Mouse (Mus musculus) heart, postnatal 0 days (tissue): ENCODE measurements around the gene Rnf183. TPM values are rescaled to one million over a fixed set of nuclear protein-coding genes. Genes with fewer than 3 reads are reported as not detected.

Experiments
- ATAC-seq: fragments of 200-750 bp; cut with Nextera tagmentation; 2 replicates; pipeline ENCODE4 v1.8.0; 2017; ENCODE audit warnings: low read depth, moderate number of reproducible peaks, moderate library complexity; ENCODE audit not compliant: insufficient read depth
- DNase-seq: peaks from one replicate; pipeline ENCODE4 v3.0.0-alpha.2; 2016; ENCODE audit warnings: low spot score
- H3K27ac ChIP-seq: fragments of 300-500 bp; sonication (generic); 2 replicates; pipeline ENCODE4 v1.5.1; 2014; ENCODE audit warnings: low read depth, mild to moderate bottlenecking
- H3K27me3 ChIP-seq: fragments of 300-500 bp; sonication (generic); 2 replicates; pipeline ENCODE4 v1.6.1; 2014; ENCODE audit warnings: low read length, mixed read lengths; ENCODE audit not compliant: control insufficient read depth, insufficient read depth
- H3K36me3 ChIP-seq: fragments of 300-500 bp; sonication (generic); replicated peaks from 2 replicates; pipeline ENCODE4 v1.6.1; 2014; ENCODE audit warnings: low read length, mixed read lengths; ENCODE audit not compliant: control insufficient read depth, insufficient read depth
- H3K4me1 ChIP-seq: fragments of 300-500 bp; sonication (generic); 2 replicates; pipeline ENCODE4 v1.6.1; 2014; ENCODE audit warnings: antibody characterized with exemption; ENCODE audit not compliant: control insufficient read depth, insufficient read depth
- H3K4me2 ChIP-seq: fragments of 300-500 bp; sonication (generic); 2 replicates; pipeline ENCODE4 v1.6.1; 2014; ENCODE audit warnings: low read depth, mild to moderate bottlenecking, low read length, moderate library complexity
- H3K4me3 ChIP-seq: fragments of 300-500 bp; sonication (generic); 2 replicates; pipeline ENCODE4 v1.5.1; 2014; ENCODE audit warnings: low read depth, low read length
- H3K9ac ChIP-seq: fragments of 300-500 bp; sonication (generic); replicated peaks from 2 replicates; pipeline ENCODE4 v1.6.1; 2014; ENCODE audit warnings: low read depth, low read length, mixed read lengths
- H3K9me3 ChIP-seq: fragments of 300-500 bp; sonication (generic); replicated peaks from 2 replicates; pipeline ENCODE4 v1.6.1; 2016; ENCODE audit warnings: low read length; ENCODE audit not compliant: control insufficient read depth
- CTCF ChIP-seq: IDR thresholded peaks from 2 replicates; pipeline ENCODE4 v1.5.1; 2016; ENCODE audit warnings: antibody characterized with exemption, control low read depth, low read depth
- EP300 ChIP-seq: IDR thresholded peaks from 2 replicates; pipeline ENCODE4 v1.6.1; 2016; ENCODE audit warnings: antibody characterized with exemption, low read depth
- WGBS: fragments of 180-500 bp; shearing (Covaris S2); extraction: QIAGEN DNeasy Blood & Tissue Kit; methylation state at CpG from one replicate; pipeline ENCODE4 v1.1.7; 2014; 5-methylcytosine and 5-hydroxymethylcytosine counted together
- polyA plus RNA-seq: library from polyadenylated mRNA; unstranded; fragments of >200 nt; fragmentation: Nextera tagmentation; extraction: Ambion mirVana; gene quantifications from 2 replicates; pipeline ENCODE4 v1.2.1, GENCODE M21; 2015
- total RNA-seq: library from RNA; depleted of rRNA; stranded (reverse); fragments of >200 nt; gene quantifications from 2 replicates; pipeline ENCODE4 v1.2.3, GENCODE M21; 2014; ENCODE audit warnings: low replicate concordance

The Rnf183 gene
- total and polyA plus RNA-seq, 2 experiments from 2014 or later, result not detected

- no peak overlapping the region for H3K4me3 ChIP-seq
- H3K27me3 ChIP-seq, result peaks cover 8% of the 10 kb centered on the region
- no peak overlapping the region for H3K27ac ChIP-seq
- 87% methylated on average over 6 of the region's 6 CpGs for WGBS
- no peak overlapping the region for H3K4me2 ChIP-seq
- no peak overlapping the region for H3K9ac ChIP-seq
- no peaks in the 10 kb centered on the region for H3K9me3 ChIP-seq
- DNase-seq, result no peak
- ATAC-seq, result no peak
- peaks cover 11% of the 10 kb centered on the region; the same call in 1 of the 2 replicates for H3K4me1 ChIP-seq
- no peaks in the 10 kb centered on the region for H3K36me3 ChIP-seq
- TF ChIP-seq EP300 (no peak), CTCF (no peak)
Measured at GRCm38 (mm10) chr4:62475793-62476192, 40.7 kb upstream of the Rnf183 start.

DNA sequence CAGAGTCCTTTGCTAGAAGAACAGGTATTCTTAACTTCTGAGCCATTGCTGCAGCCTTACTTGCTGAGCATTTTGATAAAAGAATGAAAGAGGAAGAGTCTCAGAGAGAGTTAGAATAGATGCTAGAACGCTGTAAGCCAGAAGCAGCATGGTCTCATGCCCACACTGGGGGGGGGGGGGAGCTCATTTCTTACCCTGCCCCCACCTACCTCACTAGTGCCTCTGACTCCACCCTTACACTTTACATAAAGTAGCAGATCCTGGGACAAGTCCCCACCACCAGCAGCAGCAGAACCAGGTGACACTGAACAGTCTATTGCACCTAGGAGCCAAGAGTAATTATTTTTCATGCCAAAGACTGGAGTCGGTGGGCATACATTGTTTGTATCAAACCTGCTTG lies 40.1 kb upstream of the Rnf183 start:
- no peak for ATAC-seq
- H3K36me3 ChIP-seq, result no peaks in the 10 kb centered on the region
- no peak overlapping the region for H3K4me2 ChIP-seq
- no peaks in the 10 kb centered on the region for H3K9me3 ChIP-seq
- no peak for DNase-seq
- H3K9ac ChIP-seq, result no peak overlapping the region
- no peak overlapping the region for H3K27ac ChIP-seq
- peaks cover 9% of the 10 kb centered on the region; the same call in 1 of the 2 replicates for H3K4me1 ChIP-seq
- no peak overlapping the region for H3K4me3 ChIP-seq
- peaks cover 7% of the 10 kb centered on the region for H3K27me3 ChIP-seq
- TF ChIP-seq CTCF (no peak), EP300 (no peak)
- WGBS, result 79% methylated on average over 2 of the region's 2 CpGs

DNA sequence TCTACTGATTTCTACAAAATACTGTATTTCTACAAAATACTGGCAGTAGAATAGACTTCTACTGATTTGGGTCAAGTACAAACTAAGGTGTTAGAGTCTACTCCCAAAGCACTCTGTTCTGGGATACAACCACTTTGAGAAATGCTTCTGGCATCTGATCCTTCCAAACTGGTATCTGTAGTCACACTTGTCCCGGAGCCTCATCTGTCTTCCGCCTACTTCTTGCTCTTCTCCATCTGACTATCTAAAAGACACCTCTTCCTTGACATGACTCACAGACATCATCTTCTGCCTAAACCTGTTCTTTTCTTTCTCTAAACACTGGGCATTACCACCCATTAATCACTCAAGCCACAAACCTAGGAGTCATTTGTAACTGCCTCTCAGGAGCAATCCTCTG lies 37.0 kb upstream of the Rnf183 start:
- TF ChIP-seq CTCF (no peak), EP300 (no peak)
- no peaks in the 10 kb centered on the region for H3K4me1 ChIP-seq
- H3K9ac ChIP-seq, result no peak overlapping the region
- H3K4me2 ChIP-seq, result no peak overlapping the region
- ATAC-seq (no peak), DNase-seq (no peak)
- no peak overlapping the region for H3K27ac ChIP-seq
- no peaks in the 10 kb centered on the region for H3K36me3 ChIP-seq
- no peaks in the 10 kb centered on the region for H3K9me3 ChIP-seq
- WGBS, result 95% methylated on average over 2 of the region's 2 CpGs
- H3K27me3 ChIP-seq, result no peaks in the 10 kb centered on the region
- H3K4me3 ChIP-seq, result no peak overlapping the region

DNA sequence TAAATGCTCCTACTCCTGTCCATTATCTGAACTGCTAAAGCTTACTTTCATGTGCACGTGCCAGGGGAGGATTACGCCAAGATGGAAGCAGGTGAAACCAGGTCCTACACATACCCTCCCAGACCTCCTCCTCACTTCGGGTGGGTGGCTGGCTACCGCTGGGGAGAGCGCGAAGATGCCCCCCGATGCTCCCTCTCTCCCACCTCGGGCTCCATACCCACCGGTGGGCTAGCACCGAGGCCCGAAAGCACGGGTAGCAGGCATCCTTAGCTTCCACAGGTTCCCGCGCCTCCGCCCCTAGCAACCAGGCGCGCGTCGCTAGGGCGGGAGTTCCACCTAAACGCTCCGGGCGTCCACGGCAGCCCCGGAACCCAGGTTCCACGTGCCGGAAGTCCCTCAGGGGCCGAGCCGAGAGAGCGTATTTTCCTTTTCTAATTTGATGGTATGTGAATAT lies 35.6 kb upstream of the Rnf183 start, which contains the start of gene Wdr31:
Wdr31 (minus strand) TSS at position 299 of the 454 bp plus-strand sequence.
- DNase-seq, result peak; percentile 43
- H3K27me3 ChIP-seq, result no peaks in the 10 kb centered on the region
- TF ChIP-seq EP300, result no peak
- TF ChIP-seq CTCF, result no peak
- H3K9ac ChIP-seq, result peak within 1 kb of the TSS; percentile 38; the same call in 1 of the 2 replicates
- ATAC-seq, result peak; percentile 86
- H3K4me2 ChIP-seq, result peak within 1 kb of the TSS; percentile 81
- no peaks in the 10 kb centered on the region for H3K9me3 ChIP-seq
- WGBS, result 0% methylated on average over 30 of the region's 30 CpGs
- H3K4me3 ChIP-seq, result peak within 1 kb of the TSS; percentile 56
- no peak within 1 kb of the TSS for H3K27ac ChIP-seq
- H3K36me3 ChIP-seq, result no peaks in the 10 kb centered on the region
- H3K4me1 ChIP-seq, result no peaks in the 10 kb centered on the region

DNA sequence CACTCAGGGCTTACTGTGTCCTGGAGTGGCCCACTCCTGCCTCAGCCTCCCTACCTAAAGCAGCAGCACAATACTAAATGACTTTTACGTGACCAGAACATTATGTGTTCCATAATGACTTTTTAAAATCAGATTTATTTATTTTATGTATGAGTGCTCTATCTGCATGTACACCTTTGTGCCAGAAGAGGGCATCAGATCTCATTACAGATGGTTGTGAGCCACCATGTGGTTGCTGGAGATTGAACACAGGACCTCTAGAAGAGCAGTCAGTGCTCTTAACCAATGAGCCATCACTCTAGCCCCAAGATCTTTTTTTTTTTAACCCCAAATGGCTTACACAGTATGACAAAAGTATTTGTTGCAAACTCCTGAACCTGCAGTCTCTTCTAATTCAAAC lies 33.1 kb upstream of the Rnf183 start:
- TF ChIP-seq CTCF (0 out of 2 replicates have a peak, but pooled peaks have one; percentile 19), EP300 (no peak)
- no peak for ATAC-seq
- no peaks in the 10 kb centered on the region for H3K27me3 ChIP-seq
- no peak overlapping the region for H3K9ac ChIP-seq
- H3K4me1 ChIP-seq, result no peaks in the 10 kb centered on the region
- H3K4me3 ChIP-seq, result no peak overlapping the region
- H3K36me3 ChIP-seq, result no peaks in the 10 kb centered on the region
- no peaks in the 10 kb centered on the region for H3K9me3 ChIP-seq
- 67% methylated on average over 1 of the region's 1 CpGs for WGBS
- DNase-seq, result no peak
- H3K27ac ChIP-seq, result no peak overlapping the region
- no peak overlapping the region for H3K4me2 ChIP-seq

DNA sequence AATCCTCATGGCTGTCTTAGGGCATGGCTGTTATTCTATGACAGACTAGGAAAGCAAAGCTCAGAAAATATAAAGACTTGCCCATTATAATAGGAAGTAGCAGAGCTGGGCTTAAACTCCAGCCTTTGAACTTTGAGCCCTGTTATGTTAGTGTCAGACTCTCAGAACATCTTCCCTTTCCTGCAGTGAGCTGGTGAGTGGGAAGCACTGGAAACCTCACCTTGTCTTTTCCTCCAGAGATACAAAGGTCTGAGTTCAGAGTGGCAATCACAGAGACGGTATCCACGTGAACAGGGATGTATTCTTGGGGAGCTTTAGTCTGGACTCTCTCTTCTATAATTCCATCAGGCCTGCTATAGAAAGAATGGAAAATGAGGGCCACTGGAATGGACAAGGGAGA lies 28.1 kb upstream of the Rnf183 start:
- no peak overlapping the region for H3K4me3 ChIP-seq
- H3K4me1 ChIP-seq, result no peaks in the 10 kb centered on the region
- H3K9me3 ChIP-seq, result no peaks in the 10 kb centered on the region
- WGBS, result 63% methylated on average over 2 of the region's 2 CpGs
- no peaks in the 10 kb centered on the region for H3K27me3 ChIP-seq
- no peak for DNase-seq
- ATAC-seq, result no peak
- H3K27ac ChIP-seq, result no peak overlapping the region
- no peak overlapping the region for H3K4me2 ChIP-seq
- TF ChIP-seq EP300 (no peak), CTCF (no peak)
- no peaks in the 10 kb centered on the region for H3K36me3 ChIP-seq
- no peak overlapping the region for H3K9ac ChIP-seq
